In genomic region chr3:28359138-28359537, GRCm38 (mm10) we compare ENCODE assay signal across 12 mouse cellular contexts.
A peak's percentile ranks its signal among the peaks of the same experiment; 100 is the strongest.
DNase-seq lines count a peak whose midpoint lies in the region; ATAC-seq and TF ChIP-seq lines count a peak whose summit lies in the region.
"Had no signal": no experiment of that assay in that cellular context is flagged by ENCODE, and none has a peak within 500 bp of the region (broad histone marks: within the 10 kb centered on the region; RNA-seq: fewer than 3 reads in every experiment).

No protein-coding gene starts in this region.

- peaks cover 81% of the 10 kb centered on the region for H3K4me1 ChIP-seq in megakaryocyte, embryonic 14.5 days
- peaks cover 6% of the 10 kb centered on the region for H3K4me1 ChIP-seq in embryonic facial prominence, embryonic 13.5 days
- H3K4me1 ChIP-seq in liver, embryonic 13.5 days (replicated peaks): peaks cover 6% of the 10 kb centered on the region; the same call in 1 of the 2 replicates
- H3K4me1 ChIP-seq in stomach, postnatal 0 days (replicated peaks; ENCODE audit: control insufficient read depth, insufficient read depth): 0 out of 2 replicates have a peak, but pooled peaks cover 2% of the 10 kb centered on the region
- peaks cover 10% of the 10 kb centered on the region; the same call in 1 of the 2 replicates for H3K4me1 ChIP-seq in forebrain, embryonic 10.5 days

- WGBS in embryonic facial prominence, embryonic 13.5 days: 11% methylated on average over 6 of the region's 6 CpGs
- WGBS in liver, embryonic 13.5 days (ENCODE audit: insufficient replicate concordance): 55% methylated on average over 6 of the region's 6 CpGs
- 11% methylated on average over 6 of the region's 6 CpGs for WGBS in stomach, postnatal 0 days
- 74% methylated on average over 6 of the region's 6 CpGs for WGBS in forebrain, embryonic 10.5 days

- DNase-seq in liver, embryonic 13.5 days: no peak
- peak; percentile 72 for DNase-seq in stomach, postnatal 0 days (ENCODE audit: low spot score)
- no peak for DNase-seq in gastrocnemius, adult 18-20 months (ENCODE audit: low spot score)
- no peak for DNase-seq in forebrain, embryonic 10.5 days (ENCODE audit: extremely low spot score, low spot score)
- DNase-seq in B cell, adult 2 months: no peak
- DNase-seq: adrenal gland, postnatal 25 days; gastrocnemius, postnatal 36 days; kidney, adult 8-10 months; thymus, adult 18-20 months had no signal

- peak overlapping the region; percentile 2 for H3K4me3 ChIP-seq in megakaryocyte, embryonic 14.5 days (replicated peaks)
- 0 out of 2 replicates have a peak overlapping the region, but pooled peaks have one; percentile 7 for H3K4me3 ChIP-seq in embryonic facial prominence, embryonic 13.5 days
- H3K4me3 ChIP-seq in liver, embryonic 13.5 days (replicated peaks): no peak overlapping the region
- no peak overlapping the region for H3K4me3 ChIP-seq in stomach, postnatal 0 days (ENCODE audit: low read depth, low read length)
- H3K4me3 ChIP-seq in forebrain, embryonic 10.5 days: no peak overlapping the region

- H3K9me3 ChIP-seq in megakaryocyte, embryonic 14.5 days: peaks cover 8% of the 10 kb centered on the region; the same call in 1 of the 2 replicates
- no peaks in the 10 kb centered on the region; the same call in 1 of the 2 replicates for H3K9me3 ChIP-seq in embryonic facial prominence, embryonic 13.5 days
- no peaks in the 10 kb centered on the region for H3K9me3 ChIP-seq in liver, embryonic 13.5 days (replicated peaks)
- no peaks in the 10 kb centered on the region for H3K9me3 ChIP-seq in stomach, postnatal 0 days (ENCODE audit: control insufficient read depth, low read length)
- H3K9me3 ChIP-seq in forebrain, embryonic 10.5 days: no peaks in the 10 kb centered on the region

- H3K9ac ChIP-seq in embryonic facial prominence, embryonic 13.5 days: no peak overlapping the region
- H3K9ac ChIP-seq in liver, embryonic 13.5 days: no peak overlapping the region
- H3K9ac ChIP-seq in stomach, postnatal 0 days (ENCODE audit: low read length): no peak overlapping the region

- TF ChIP-seq CTCF in stomach, postnatal 0 days (IDR thresholded peaks at IDR 0.05; ENCODE audit: low read depth): no peak

- H3K36me3 ChIP-seq in megakaryocyte, embryonic 14.5 days (replicated peaks; ENCODE audit: low read length): peaks cover 80% of the 10 kb centered on the region
- H3K36me3 ChIP-seq in embryonic facial prominence, embryonic 13.5 days: no peaks in the 10 kb centered on the region
- H3K36me3 ChIP-seq in liver, embryonic 13.5 days: no peaks in the 10 kb centered on the region
- H3K36me3 ChIP-seq in stomach, postnatal 0 days (ENCODE audit: control insufficient read depth, insufficient read depth, low read length): no peaks in the 10 kb centered on the region
- no peaks in the 10 kb centered on the region for H3K36me3 ChIP-seq in forebrain, embryonic 10.5 days (replicated peaks)

- peak overlapping the region; percentile 30 for H3K4me2 ChIP-seq in embryonic facial prominence, embryonic 13.5 days
- no peak overlapping the region for H3K4me2 ChIP-seq in liver, embryonic 13.5 days
- H3K4me2 ChIP-seq in stomach, postnatal 0 days (replicated peaks; ENCODE audit: low read depth): no peak overlapping the region

- no peak for TF ChIP-seq EP300 in stomach, postnatal 0 days (optimal IDR thresholded peaks at IDR 0.05)

- no peak for ATAC-seq in megakaryocyte, adult 5-6 weeks (ENCODE audit: poor library complexity, severe bottlenecking)
- ATAC-seq in embryonic facial prominence, embryonic 13.5 days (ENCODE audit: insufficient number of reproducible peaks, insufficient read depth, low FRiP score, low TSS enrichment, low read depth): no peak
- ATAC-seq in liver, embryonic 13.5 days (ENCODE audit: low read depth): peak; percentile 51; the same call in 1 of the 2 replicates
- ATAC-seq in stomach, postnatal 0 days (ENCODE audit: low FRiP score, low TSS enrichment): peak; percentile 90

- H3K27ac ChIP-seq in embryonic facial prominence, embryonic 13.5 days: no peak overlapping the region
- no peak overlapping the region for H3K27ac ChIP-seq in liver, embryonic 13.5 days
- no peak overlapping the region for H3K27ac ChIP-seq in stomach, postnatal 0 days (replicated peaks)
- no peak overlapping the region for H3K27ac ChIP-seq in forebrain, embryonic 10.5 days

- no peaks in the 10 kb centered on the region for H3K27me3 ChIP-seq in megakaryocyte, embryonic 14.5 days (replicated peaks)
- no peaks in the 10 kb centered on the region for H3K27me3 ChIP-seq in embryonic facial prominence, embryonic 13.5 days
- H3K27me3 ChIP-seq in liver, embryonic 13.5 days: no peaks in the 10 kb centered on the region
- H3K27me3 ChIP-seq in stomach, postnatal 0 days (ENCODE audit: control insufficient read depth, insufficient read depth, low read length): no peaks in the 10 kb centered on the region
- no peaks in the 10 kb centered on the region for H3K27me3 ChIP-seq in forebrain, embryonic 10.5 days (ENCODE audit: poor library complexity, severe bottlenecking)

Comparison
In these comparisons a context has a peak if more than half of its experiments do, and no peak if none do; other contexts are left out.
1. H3K4me3 ChIP-seq: peak in megakaryocyte, embryonic 14.5 days (single experiment) and embryonic facial prominence, embryonic 13.5 days (single experiment); none in liver, embryonic 13.5 days (single experiment), stomach, postnatal 0 days (single experiment) and forebrain, embryonic 10.5 days (single experiment).
2. ATAC-seq: peak in liver, embryonic 13.5 days (single experiment) and stomach, postnatal 0 days (single experiment); none in megakaryocyte, adult 5-6 weeks (single experiment) and embryonic facial prominence, embryonic 13.5 days (single experiment).